Mouse (Mus musculus): Measurements from ENCODE around the gene Tent4b. TPM values are rescaled to one million over a fixed set of nuclear protein-coding genes. Genes with fewer than 3 reads are reported as not detected.

Gene Tent4b
- 41.2 and 44.9 TPM in 2 replicates for total RNA-seq (2015)
- total RNA-seq (2017), result 35.7 and 44.7 TPM in 2 replicates

GRCm38 (mm10) chr8:88198945-88199571, at the start of gene Tent4b:
TSS of gene Tent4b (plus strand) at chr8:88199213.
- peak; percentile 80 for ATAC-seq (replicated peaks; ENCODE audit: poor library complexity)

- no peak for ATAC-seq (replicated peaks; ENCODE audit: poor library complexity)
Observed at GRCm38 (mm10) chr8:88150910-88151371, 48.1 kb upstream of the Tent4b start.

- ATAC-seq (replicated peaks; ENCODE audit: poor library complexity), result no peak
Observed at GRCm38 (mm10) chr8:88160237-88160995, 38.6 kb upstream of the Tent4b start.

DNA sequence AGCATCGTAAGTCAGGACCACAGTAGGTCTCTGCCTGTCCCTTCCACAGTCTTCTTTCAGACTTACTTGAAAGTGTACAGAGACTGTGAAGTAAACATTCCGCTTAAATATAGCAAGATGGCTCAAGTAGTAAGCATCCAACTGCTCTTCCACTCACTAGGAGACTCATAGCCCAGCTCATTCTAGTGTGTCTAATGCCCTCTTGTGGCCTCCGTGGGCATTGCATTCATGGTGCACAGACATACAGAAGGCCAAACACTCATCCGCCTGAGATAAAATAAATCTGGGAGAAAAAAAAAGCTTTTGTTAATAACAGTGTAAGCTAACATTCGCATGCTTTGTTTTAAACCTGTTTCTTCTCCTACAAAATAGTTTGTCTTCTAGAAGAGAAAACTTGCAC, 37.6 kb upstream of the Tent4b start:
- ATAC-seq (replicated peaks; ENCODE audit: poor library complexity), result peak; percentile 97

GRCm38 (mm10) chr8:88175264-88175663, 23.7 kb upstream of the Tent4b start:
- ATAC-seq (replicated peaks; ENCODE audit: poor library complexity), result peak; percentile 60

DNA sequence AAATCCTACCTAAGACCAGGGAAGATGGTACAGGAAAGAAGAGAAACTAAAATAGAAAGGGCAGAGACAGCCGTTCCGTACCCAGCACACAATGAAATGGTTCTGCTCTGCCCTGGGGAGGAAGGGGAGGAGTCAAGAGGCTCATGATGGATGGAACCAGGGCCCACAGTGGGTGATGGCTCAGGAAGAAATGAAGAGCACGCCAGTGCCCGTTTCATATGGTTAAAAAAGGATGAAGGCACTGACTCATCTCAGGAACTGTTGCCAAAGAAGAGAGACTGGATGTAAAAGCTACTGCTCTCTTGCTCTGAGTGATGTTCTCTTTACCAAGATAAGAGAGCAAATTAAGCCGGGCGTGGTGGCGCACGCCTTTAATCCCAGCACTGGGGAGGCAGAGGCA, 21.7 kb upstream of the Tent4b start:
- no peak for ATAC-seq (replicated peaks; ENCODE audit: poor library complexity)

DNA sequence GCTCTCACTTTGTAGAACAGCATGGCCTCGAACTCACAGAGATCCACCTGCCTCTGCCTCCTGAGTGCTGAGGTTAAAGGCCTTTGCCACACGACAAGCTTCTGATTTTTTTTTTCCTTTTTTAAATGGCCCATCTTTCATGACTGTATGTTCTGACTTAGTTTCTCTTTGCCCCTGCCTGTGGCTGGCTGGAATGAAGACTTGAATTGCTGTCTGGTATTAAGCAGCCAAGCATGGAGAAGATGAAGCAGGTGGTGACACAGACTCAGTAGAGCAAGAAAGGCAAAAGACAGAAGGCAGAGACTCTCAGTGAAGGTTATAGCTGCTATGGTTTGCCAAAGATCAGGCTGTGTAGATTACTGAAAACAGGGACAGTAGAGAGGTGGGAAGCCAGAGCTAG, 15.9 kb upstream of the Tent4b start:
- ATAC-seq (replicated peaks; ENCODE audit: poor library complexity), result no peak

GRCm38 (mm10) chr8:88184914-88185313, 14.1 kb upstream of the Tent4b start:
- no peak for ATAC-seq (replicated peaks; ENCODE audit: poor library complexity)

DNA sequence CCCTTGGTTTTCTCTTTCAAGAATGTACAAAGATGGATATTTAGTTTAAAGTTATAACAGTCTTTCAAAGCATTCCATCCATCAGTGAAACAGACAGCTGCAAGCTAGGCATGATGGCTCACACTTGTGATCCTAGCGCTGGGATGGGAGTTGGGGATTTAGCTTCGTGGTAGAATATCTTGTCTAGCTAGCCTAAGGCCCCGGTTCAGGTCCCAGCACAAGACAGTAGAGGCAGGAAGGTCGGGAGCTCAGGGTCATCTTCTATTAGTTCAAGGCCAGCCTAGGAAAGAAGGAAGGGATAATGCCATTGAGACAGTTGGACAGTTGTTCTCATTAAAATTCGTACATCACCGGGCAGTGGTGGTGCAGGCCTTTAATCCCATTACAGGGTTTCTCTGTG, 13.3 kb upstream of the Tent4b start:
- no peak for ATAC-seq (replicated peaks; ENCODE audit: poor library complexity)

GRCm38 (mm10) chr8:88197328-88197727, 1.7 kb upstream of the Tent4b start:
- ATAC-seq (replicated peaks; ENCODE audit: poor library complexity), result no peak

GRCm38 (mm10) chr8:88198551-88198944, 465 bp upstream of the Tent4b start:
- no peak for ATAC-seq (replicated peaks; ENCODE audit: poor library complexity)

DNA sequence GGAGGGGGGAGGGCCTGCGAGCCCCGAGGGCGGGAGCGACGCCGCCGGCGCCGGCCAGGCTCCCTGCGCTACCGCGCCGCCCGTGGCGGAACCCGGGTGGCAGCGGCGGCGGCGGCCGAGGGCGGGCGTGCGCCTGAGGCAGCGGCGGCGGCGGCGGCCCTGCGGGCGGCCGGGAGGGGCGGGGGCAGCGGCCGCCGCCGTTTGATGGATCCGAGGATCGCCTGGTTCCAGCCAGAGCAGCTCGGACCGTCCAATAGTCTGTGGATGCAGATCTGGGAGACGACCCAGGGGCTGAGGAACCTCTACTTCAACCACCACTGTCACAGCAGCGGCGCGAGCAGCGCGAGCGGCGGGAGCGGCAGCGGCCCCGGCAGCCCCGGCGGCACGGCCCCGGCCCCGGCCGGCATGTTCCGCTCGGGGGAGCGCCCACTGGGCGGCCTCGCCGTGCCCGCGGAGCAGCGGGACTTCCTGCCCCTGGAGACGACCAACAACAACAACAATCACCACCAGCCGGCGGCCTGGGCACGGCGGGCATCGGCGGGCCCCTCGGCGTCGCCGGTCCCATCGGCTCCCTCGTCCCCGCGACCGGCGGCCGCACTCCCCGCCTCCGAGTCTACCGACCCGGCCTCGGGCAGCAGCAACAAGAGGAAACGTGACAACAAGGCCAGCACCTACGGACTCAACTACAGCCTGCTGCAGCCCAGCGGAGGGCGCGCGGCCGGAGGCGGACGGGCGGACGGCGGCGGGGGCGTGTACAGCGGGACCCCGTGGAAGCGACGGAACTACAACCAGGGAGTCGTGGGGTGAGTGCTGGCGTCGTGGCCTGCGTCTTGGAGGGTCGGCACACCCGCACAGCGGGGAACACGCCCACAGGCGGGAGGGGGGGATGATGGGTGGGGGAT, 938 bp downstream of the Tent4b start:
- peak; percentile 9 for ATAC-seq (replicated peaks; ENCODE audit: poor library complexity)

DNA sequence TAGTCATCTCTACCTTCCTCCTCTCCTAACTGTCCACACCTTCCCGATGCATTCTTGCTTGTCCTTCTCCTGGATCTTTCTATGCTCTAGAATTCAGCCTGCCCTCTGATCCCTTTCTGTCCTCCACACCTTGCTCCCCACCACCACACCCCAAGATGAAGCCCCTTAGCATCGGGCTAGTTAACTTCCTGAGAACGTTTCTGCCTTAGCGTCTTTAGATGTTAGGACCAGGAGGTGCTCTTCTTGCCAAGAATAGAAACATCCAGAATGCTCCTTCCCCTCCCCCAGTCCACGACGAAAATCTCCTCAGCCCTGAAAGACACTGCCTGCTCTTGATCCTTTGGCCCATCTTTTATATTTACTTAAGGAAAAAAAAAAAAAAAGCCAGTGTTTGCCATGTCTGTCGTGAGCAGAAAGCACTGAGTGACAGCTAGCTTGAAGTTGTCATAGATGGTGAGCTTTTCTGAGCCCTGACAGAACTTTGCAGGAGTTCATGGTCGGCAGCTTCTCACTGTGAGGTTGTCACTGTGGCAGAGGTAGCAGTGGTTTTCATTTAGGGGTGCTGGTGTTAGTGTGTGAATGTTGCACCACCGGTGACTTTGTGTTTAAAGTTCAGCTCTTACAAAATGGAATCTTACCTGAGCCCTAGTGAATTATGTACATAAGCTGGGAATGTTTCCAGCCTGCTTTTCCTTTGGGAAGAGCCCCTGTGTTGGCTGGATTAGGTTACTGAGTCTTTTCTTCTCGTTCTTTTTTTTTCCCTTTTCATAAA, 1.9 kb downstream of the Tent4b start:
- no peak for ATAC-seq (replicated peaks; ENCODE audit: poor library complexity)

DNA sequence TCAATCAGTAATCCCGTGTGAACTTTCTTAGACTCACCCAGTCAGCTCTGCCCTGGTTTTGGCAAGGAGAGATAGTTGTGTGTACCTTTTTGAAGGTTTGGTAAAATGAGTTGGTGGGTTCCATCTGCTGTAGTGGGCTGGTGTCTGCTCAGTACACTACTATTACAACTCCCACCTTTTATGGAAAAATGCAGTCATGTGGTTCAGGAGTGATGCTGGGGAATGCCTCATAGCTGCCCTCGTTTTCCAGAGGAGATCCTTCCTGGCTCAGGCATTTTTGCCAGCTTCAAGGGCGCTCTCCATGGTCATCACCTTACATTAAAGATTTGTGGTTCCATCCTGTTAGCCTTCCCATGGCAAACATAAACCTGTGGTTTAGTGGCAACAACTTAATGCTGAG, 2.6 kb downstream of the Tent4b start:
- ATAC-seq (replicated peaks; ENCODE audit: poor library complexity), result no peak

DNA sequence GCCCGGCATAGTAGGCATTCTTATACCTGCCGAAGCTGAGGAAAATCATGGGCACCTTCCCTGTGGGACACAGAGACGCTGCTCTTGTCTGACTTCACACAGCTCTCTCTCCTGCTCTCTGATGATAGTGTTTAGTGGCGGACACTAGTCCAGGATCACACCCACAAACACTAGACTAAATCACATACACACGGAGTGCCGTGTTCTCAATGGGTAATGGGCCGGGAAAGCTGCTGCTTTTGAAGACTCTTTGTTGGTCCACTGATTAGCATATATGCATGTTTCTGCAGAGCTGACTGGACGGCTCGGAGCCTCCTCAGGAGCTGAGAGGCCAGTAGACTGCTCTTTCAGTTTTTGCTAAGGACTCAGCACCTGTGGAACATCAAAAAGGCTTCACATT, 7.0 kb downstream of the Tent4b start:
- no peak for ATAC-seq (replicated peaks; ENCODE audit: poor library complexity)

DNA sequence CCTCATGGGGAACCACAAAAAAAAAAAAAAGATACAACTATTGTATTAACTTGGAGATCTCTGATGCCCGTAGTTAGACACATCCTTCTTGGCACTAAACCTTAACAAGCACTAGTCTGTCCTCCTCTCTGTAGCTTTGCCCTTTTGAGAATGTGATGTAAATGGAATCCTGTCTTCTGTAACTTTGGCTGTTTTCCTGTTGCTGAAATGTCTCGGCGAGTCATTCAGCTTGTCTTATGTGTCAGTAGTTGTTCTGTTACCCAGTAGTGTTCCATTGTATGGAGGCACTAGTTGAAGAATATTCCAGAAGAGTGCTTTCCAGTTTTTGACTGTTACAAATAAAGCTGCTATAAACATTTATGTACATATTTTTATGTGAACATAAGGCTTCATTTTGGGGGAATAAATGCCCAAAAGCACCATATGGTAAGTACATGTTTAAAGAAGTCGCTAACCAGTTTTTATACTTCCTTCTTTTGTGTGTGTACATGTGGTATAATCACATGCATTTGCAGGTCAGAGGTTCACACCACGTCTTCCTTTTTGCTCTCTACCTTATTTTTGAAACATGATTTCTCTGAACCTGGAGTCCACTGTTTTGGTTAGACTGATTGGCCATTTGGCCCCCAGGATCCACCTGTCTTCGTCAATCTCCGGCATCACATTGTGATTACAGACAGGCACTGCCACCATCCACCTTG, 8.3 kb downstream of the Tent4b start:
- peak; percentile 57 for ATAC-seq (replicated peaks; ENCODE audit: poor library complexity)

GRCm38 (mm10) chr8:88209930-88210827, 11.2 kb downstream of the Tent4b start:
- ATAC-seq (replicated peaks; ENCODE audit: poor library complexity), result peak; percentile 33; the same call in 1 of the 2 replicates

- ATAC-seq (replicated peaks; ENCODE audit: poor library complexity), result peak; percentile 34; the same call in 1 of the 2 replicates
Observed at GRCm38 (mm10) chr8:88221353-88221752, 22.3 kb downstream of the Tent4b start.

DNA sequence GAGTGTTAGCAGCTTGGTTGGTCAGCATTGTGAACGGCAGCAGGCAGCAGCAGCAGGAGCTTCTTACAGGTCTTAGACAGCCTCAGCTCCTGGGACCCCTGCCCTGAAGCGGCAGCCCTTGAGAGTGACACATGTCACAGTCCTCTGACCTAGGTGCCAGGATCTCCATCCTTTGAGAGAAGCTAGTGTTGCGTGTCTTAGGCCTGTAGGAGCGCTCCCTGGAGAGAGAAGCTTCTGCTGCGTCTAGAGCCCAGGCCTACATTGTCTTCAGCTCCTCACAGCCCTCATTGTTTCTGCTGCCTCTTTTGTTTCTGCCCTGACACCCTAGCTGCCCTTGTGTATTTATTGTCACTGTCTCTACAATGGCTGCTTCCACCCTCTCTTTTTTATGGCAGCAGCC, 26.3 kb downstream of the Tent4b start:
- no peak for ATAC-seq (replicated peaks; ENCODE audit: poor library complexity)
